Mouse (Mus musculus) heart, adult 2 months (tissue): ENCODE measurements around the gene Lman1l.
A peak's percentile ranks its signal among the peaks of the same experiment; 100 is the strongest.

Experiments used
- CTCF ChIP-seq: fragments of 200-600 bp; IDR thresholded peaks from 2 replicates; pipeline ENCODE4 v1.8.1; 2022; ENCODE audit warnings: antibody characterized with exemption, mild to moderate bottlenecking, moderate library complexity
- EP300 ChIP-seq: fragments of 200-500 bp; IDR thresholded peaks from 2 replicates; pipeline ENCODE4 v1.6.1; 2011; ENCODE audit warnings: low read depth, low read length, control low read depth; ENCODE audit not compliant: insufficient read depth
- POLR2A ChIP-seq: fragments of 200-500 bp; IDR thresholded peaks from 2 replicates; pipeline ENCODE4 v1.6.1; 2011; ENCODE audit warnings: mild to moderate bottlenecking, low read depth, low read length, control low read depth; ENCODE audit not compliant: insufficient read depth

DNA sequence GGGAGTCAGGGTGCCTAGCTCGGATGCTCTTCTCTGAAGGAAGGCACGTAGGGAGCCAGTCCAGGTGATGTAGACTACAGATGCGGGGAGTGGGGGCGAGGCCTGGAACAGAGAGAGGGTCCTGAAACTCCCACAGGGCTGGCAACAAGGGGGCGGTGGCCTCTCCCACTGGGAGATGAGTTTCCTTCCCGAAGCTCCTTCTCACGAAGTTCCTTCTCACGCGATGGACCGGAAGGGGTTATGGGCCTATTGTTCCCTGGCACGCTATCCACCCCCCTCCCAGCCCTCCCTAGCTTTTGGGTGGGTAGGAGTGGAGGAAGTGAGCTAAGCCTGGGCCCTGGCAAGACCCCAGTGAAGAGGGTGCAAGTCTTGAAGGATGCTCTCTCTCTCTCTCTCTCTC lies 47.2 kb upstream of the Lman1l start:
- TF ChIP-seq CTCF, result no peak
- TF ChIP-seq EP300, result peak; percentile 96
- no peak for TF ChIP-seq POLR2A
